Mouse (Mus musculus): ENCODE measurements around the gene Rnf145.

DNA sequence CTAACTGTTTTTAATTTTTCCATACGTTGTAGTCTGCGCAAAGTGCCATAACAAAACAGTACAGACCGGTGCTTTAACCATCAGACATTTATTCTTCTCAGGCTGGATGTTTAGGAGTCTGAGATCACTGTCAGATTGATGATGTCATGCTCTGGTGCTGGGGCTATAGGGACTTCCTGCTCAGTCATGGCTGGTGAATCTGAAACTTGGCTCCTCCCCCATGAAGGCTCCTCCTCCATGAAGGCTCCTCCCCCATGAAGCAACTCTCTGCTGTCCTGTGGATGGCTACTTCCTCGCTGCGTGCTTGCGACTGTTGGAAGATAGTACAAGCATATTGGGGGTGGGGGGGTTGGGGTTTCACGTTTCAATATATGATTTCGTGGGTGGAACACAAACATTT lies 88.1 kb downstream of the Rnf145 start:
- TF ChIP-seq CTCF (IDR thresholded peaks at IDR 0.05; ENCODE audit: low read depth) (no peak), EP300 (IDR thresholded peaks at IDR 0.05; ENCODE audit: low read depth) (no peak)

Data from heart, postnatal 0 days (tissue).